Mouse (Mus musculus) ovary, adult 18-20 months (tissue): ENCODE data around the gene Tes.
"Not testable (repeated sequence)": the region's sequence is repeated elsewhere in the genome, so short reads cannot be mapped to it uniquely, and the experiment has no call there.

Experiments used
- DNase-seq: peaks from one replicate; pipeline ENCODE4 v3.0.0; 2022; ENCODE audit warnings: low spot score, mixed read lengths

Tes gene

GRCm38 (mm10) chr6:17064936-17065790 is at the start of gene Tes:
TSS of gene Tes (plus strand) at chr6:17065149.
- peak; percentile 81 for DNase-seq

- DNase-seq: no peak
Measured at GRCm38 (mm10) chr6:17025886-17026285, 39.1 kb upstream of the Tes start.

GRCm38 (mm10) chr6:17027572-17027971 is 37.4 kb upstream of the Tes start:
- DNase-seq: no peak

- DNase-seq: no peak
Measured at GRCm38 (mm10) chr6:17028809-17029208, 36.1 kb upstream of the Tes start.

- no peak for DNase-seq
Measured at GRCm38 (mm10) chr6:17032231-17032728, 32.7 kb upstream of the Tes start.

GRCm38 (mm10) chr6:17034095-17034494 is 30.9 kb upstream of the Tes start:
- no peak for DNase-seq

GRCm38 (mm10) chr6:17035228-17035627 is 29.7 kb upstream of the Tes start:
- no peak for DNase-seq

- no peak for DNase-seq
Measured at GRCm38 (mm10) chr6:17051432-17052025, 13.4 kb upstream of the Tes start.

- DNase-seq: no peak
Measured at GRCm38 (mm10) chr6:17053028-17053660, 11.8 kb upstream of the Tes start.

- DNase-seq: no peak
Measured at GRCm38 (mm10) chr6:17054781-17055180, 10.2 kb upstream of the Tes start.

GRCm38 (mm10) chr6:17055659-17056058 is 9.3 kb upstream of the Tes start:
- DNase-seq: no peak

- DNase-seq: no peak
Measured at GRCm38 (mm10) chr6:17059501-17059900, 5.4 kb upstream of the Tes start.

GRCm38 (mm10) chr6:17060154-17060553 is 4.8 kb upstream of the Tes start:
- no peak for DNase-seq

GRCm38 (mm10) chr6:17061826-17062225 is 3.1 kb upstream of the Tes start:
- DNase-seq: not testable (repeated sequence)

- no peak for DNase-seq
Measured at GRCm38 (mm10) chr6:17062366-17062765, 2.6 kb upstream of the Tes start.

- DNase-seq: no peak
Measured at GRCm38 (mm10) chr6:17065791-17066169, 831 bp downstream of the Tes start.

- DNase-seq: no peak
Measured at GRCm38 (mm10) chr6:17066211-17066940, 1.4 kb downstream of the Tes start.

- DNase-seq: no peak
Measured at GRCm38 (mm10) chr6:17071899-17072298, 7.0 kb downstream of the Tes start.

GRCm38 (mm10) chr6:17072338-17072737 is 7.4 kb downstream of the Tes start:
- no peak for DNase-seq

- no peak for DNase-seq
Measured at GRCm38 (mm10) chr6:17072763-17073484, 8.0 kb downstream of the Tes start.

- no peak for DNase-seq
Measured at GRCm38 (mm10) chr6:17077270-17077669, 12.3 kb downstream of the Tes start.

GRCm38 (mm10) chr6:17077720-17078119 is 12.8 kb downstream of the Tes start:
- DNase-seq: no peak
